Mouse (Mus musculus): ENCODE measurements at regions not wholly inside any gene's neighbourhood (a gene's known extent, or its start where the extent isn't known, plus 50 kb on each side); places are given as distances from the start of the nearest gene placed in this dataset.

- DNase-seq (ENCODE audit: extremely low spot score in 1 of 2, low spot score in 1 of 2): no peak
These were observed 115.3 kb downstream of the Evx1 start for GRCm38 (mm10) chr6:52428489-52429203.

GRCm38 (mm10) chr6:52429204-52429552 is 115.9 kb downstream of the Evx1 start:
- no peak for DNase-seq (ENCODE audit: extremely low spot score in 1 of 2, low spot score in 1 of 2)

GRCm38 (mm10) chr6:52433234-52433633 is 119.9 kb downstream of the Evx1 start:
- no peak for DNase-seq (ENCODE audit: extremely low spot score in 1 of 2, low spot score in 1 of 2)

GRCm38 (mm10) chr6:52434771-52435170 is 121.5 kb downstream of the Evx1 start:
- no peak for DNase-seq (ENCODE audit: extremely low spot score in 1 of 2, low spot score in 1 of 2)

- no peak for DNase-seq (ENCODE audit: extremely low spot score in 1 of 2, low spot score in 1 of 2)
These were observed 122.1 kb downstream of the Evx1 start for GRCm38 (mm10) chr6:52435358-52435757.

GRCm38 (mm10) chr6:52438366-52438765 is 125.1 kb downstream of the Evx1 start:
- DNase-seq (ENCODE audit: extremely low spot score in 1 of 2, low spot score in 1 of 2): no peak

GRCm38 (mm10) chr6:52439204-52439603 is 125.9 kb downstream of the Evx1 start:
- no peak for DNase-seq (ENCODE audit: extremely low spot score in 1 of 2, low spot score in 1 of 2)

- DNase-seq (ENCODE audit: extremely low spot score in 1 of 2, low spot score in 1 of 2): no peak
These were observed 126.9 kb downstream of the Evx1 start for GRCm38 (mm10) chr6:52440160-52440559.

GRCm38 (mm10) chr6:52443112-52443984 is 130.1 kb downstream of the Evx1 start:
- DNase-seq (ENCODE audit: extremely low spot score in 1 of 2, low spot score in 1 of 2): no peak

GRCm38 (mm10) chr6:52458828-52459227 is 145.5 kb downstream of the Evx1 start:
- no peak for DNase-seq (ENCODE audit: extremely low spot score in 1 of 2, low spot score in 1 of 2)

- no peak for DNase-seq (ENCODE audit: extremely low spot score in 1 of 2, low spot score in 1 of 2)
These were observed 147.9 kb downstream of the Evx1 start for GRCm38 (mm10) chr6:52461186-52461585.

- DNase-seq (ENCODE audit: extremely low spot score in 1 of 2, low spot score in 1 of 2): no peak
These were observed 150.1 kb downstream of the Evx1 start for GRCm38 (mm10) chr6:52463369-52463768.

- DNase-seq (ENCODE audit: extremely low spot score in 1 of 2, low spot score in 1 of 2): no peak
These were observed 151.3 kb downstream of the Evx1 start for GRCm38 (mm10) chr6:52464571-52464970.

GRCm38 (mm10) chr6:52465834-52466525 is 152.7 kb downstream of the Evx1 start:
- no peak for DNase-seq (ENCODE audit: extremely low spot score in 1 of 2, low spot score in 1 of 2)

GRCm38 (mm10) chr6:52470831-52471230 is 157.5 kb downstream of the Evx1 start:
- no peak for DNase-seq (ENCODE audit: extremely low spot score in 1 of 2, low spot score in 1 of 2)

- DNase-seq (ENCODE audit: extremely low spot score in 1 of 2, low spot score in 1 of 2): no peak
These were observed 158.2 kb downstream of the Evx1 start for GRCm38 (mm10) chr6:52471384-52471957.

GRCm38 (mm10) chr6:52472008-52472407 is 158.7 kb downstream of the Evx1 start:
- no peak for DNase-seq (ENCODE audit: extremely low spot score in 1 of 2, low spot score in 1 of 2)

- DNase-seq (ENCODE audit: extremely low spot score in 1 of 2, low spot score in 1 of 2): no peak
These were observed 159.8 kb downstream of the Evx1 start for GRCm38 (mm10) chr6:52473042-52473589.

- no peak for DNase-seq (ENCODE audit: extremely low spot score in 1 of 2, low spot score in 1 of 2)
These were observed 160.6 kb downstream of the Evx1 start for GRCm38 (mm10) chr6:52473924-52474323.

GRCm38 (mm10) chr6:52475676-52476075 is 162.4 kb downstream of the Evx1 start:
- DNase-seq (ENCODE audit: extremely low spot score in 1 of 2, low spot score in 1 of 2): no peak

GRCm38 (mm10) chr6:52476907-52477306 is 163.3 kb downstream of the Hibadh start:
- no peak for DNase-seq (ENCODE audit: extremely low spot score in 1 of 2, low spot score in 1 of 2)
